Mouse (Mus musculus): ENCODE data around the gene Rbm47. TPM values are rescaled to one million over a fixed set of nuclear protein-coding genes. Genes with fewer than 3 reads are reported as not detected.

Gene Rbm47
- total RNA-seq, 2 experiments from 2014 or later: 1.5 to 5.4 TPM

- DNase-seq (ENCODE audit: low spot score in 2 of 2): no peak
Measured at GRCm38 (mm10) chr5:66166193-66166629, 6.7 kb downstream of the Rbm47 start.

GRCm38 (mm10) chr5:66165748-66166147 is 7.2 kb downstream of the Rbm47 start:
- DNase-seq (ENCODE audit: low spot score in 2 of 2): no peak

DNA sequence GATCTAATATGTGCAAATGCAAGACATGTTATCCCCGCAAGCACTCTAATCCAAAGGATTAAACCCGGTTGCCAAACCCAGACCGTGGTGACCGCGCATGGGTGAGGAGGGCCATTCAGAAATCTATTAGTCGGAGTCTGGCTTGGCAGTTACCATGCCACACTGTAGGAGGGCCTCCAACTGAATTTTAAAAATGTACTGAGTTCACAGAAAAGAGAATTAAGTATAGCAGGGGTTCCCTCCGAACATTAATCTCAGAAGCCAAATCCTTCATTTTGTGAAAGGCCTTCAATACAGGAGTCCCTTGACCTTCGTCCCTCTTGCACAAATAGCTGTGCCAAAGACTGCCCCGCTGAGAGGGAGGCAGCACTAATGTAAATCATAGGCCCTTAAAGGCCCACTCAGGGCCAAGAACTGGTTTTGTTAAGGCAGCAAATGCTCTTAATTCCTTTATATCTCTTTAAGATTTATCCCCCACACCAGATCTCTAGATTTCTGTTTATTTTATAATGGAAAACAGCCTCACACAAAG is 16.4 kb downstream of the Rbm47 start:
- no peak for DNase-seq (ENCODE audit: low spot score in 2 of 2)

GRCm38 (mm10) chr5:66154616-66155015 is 18.3 kb downstream of the Rbm47 start:
- DNase-seq (ENCODE audit: low spot score in 2 of 2): no peak

DNA sequence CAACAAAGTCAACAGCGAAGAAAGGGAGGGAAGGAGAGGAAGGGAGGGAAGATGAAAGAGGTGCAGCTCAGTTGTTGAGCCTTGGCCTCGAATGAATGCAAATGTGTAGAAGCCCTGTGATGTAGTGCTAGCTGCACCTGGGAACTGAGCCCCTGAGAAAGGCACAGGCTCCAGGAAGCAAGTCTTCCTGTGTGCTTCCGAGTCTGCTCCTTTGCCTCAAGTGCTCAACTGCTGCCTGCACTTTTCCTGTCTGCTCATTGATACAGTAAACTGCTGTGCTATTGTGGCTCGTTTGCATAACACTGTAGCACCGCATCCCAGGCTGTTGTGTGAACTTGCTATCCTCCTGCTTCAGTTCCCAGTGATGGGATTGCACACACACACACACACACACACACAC is 19.4 kb downstream of the Rbm47 start:
- no peak for DNase-seq (ENCODE audit: low spot score in 2 of 2)

DNA sequence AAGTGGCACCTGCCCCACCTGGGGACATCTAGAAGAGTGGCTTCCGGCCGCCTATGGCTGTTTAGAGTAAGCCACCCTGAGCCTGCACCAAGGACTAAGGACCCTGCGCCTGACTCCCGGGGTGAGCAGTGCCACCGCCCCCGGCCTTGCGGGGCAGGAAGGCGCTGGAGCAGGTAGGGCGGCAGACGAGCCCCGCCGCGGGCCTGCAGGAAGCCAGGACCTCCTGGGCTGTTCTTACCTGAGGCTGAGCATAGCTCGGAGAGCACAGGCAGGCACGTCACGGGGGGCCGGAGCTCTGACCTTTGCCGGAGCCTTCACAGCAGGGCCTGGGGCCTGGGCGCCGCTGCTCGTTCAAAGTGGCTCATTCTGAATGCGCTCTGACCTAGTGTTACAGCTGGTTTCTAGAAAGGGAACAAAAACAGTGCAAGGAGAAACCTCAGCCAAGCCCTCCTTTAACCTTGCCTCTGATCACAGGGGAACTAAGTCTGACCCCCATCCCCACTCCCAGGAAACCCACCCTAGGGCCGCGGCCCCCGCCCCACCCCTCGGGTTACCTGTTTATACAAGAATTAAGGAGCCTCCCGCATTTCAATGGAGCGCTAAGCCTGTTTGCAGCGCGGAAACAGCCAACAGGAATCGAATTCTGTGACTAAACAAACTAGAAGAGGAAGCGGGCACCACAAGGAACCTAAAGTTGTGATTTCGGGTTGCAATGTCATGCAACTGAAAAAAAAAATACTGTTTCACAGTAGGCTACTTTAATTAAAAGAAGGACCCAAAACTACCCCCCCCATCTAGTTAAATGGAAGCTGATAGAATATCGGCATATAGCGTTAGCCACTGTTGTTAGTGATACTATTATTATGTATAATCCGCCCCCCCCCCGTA is 21.4 kb downstream of the Rbm47 start:
- DNase-seq (ENCODE audit: low spot score in 2 of 2): no peak

- DNase-seq (ENCODE audit: low spot score in 2 of 2): no peak
Measured at GRCm38 (mm10) chr5:66150706-66151300, 22.1 kb downstream of the Rbm47 start.

DNA sequence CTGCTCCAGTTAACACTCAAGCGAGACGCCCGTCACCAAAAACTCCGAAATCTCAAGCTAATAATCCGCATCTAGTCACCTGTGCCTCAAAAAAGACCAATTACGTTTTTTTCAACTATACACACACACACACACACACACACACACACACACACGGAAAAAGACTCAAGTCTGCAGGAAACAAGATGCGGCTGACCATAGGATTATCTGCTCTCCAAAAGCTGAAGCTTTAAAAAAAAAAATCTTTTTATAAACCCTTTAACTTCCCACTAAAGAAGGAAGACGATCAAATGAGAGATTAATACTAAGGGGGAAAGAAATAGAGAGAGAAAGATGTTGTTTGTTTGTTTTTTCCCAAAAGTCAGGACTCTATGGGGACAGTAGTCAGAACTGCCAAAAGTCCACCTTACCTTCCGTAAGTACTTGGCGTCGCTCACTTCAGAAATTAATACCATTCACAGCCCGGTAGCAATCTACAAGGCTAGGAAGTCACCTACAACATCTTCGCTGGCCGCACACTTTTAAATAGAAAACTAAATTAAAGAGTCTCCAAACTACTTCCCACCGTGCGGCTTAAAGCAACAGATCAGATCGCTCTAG is 22.7 kb downstream of the Rbm47 start:
- DNase-seq (ENCODE audit: low spot score in 2 of 2): no peak

GRCm38 (mm10) chr5:66149571-66149970 is 23.3 kb downstream of the Rbm47 start:
- no peak for DNase-seq (ENCODE audit: low spot score in 2 of 2)

DNA sequence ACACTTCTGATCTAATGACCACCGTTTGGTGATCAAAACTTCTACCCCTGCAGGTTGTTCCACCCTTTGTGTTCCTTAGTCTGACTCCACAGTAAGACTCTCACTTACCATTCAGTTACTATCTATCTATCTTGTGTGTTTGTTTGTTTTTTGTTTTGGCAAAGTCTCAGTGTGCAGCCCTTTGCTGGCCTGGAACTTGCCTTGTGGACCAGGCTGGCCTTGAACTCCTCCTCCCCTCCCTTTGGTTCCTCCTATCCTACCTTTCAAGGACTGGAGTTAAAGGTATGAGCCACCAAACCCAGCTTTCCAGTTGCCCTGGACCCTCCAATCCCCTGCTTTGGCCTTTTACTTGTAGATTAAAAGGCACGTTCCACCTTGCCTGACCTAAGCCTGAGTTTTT is 23.8 kb downstream of the Rbm47 start:
- no peak for DNase-seq (ENCODE audit: low spot score in 2 of 2)

GRCm38 (mm10) chr5:66147313-66147712 is 25.6 kb downstream of the Rbm47 start:
- DNase-seq (ENCODE audit: low spot score in 2 of 2): no peak

DNA sequence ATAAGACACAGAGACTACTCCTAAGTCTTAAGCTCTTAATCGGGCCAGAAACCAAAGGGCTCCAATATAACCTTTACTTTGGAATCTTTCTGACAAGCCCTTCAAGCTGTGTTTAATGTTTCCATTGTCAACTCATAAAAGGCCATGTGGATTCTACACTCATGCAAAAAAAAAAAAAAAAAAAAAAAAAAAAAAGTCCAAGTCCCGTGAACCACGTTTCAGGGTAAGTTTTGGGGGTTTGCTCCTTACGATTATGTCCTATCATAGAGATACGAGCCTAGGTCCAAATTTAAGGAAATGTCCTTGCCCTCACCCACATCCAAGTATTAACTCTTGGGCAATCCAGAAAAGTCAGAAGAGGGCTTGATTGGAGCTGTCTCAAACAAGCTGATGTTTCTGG is 27.3 kb downstream of the Rbm47 start:
- no peak for DNase-seq (ENCODE audit: low spot score in 2 of 2)

GRCm38 (mm10) chr5:66143093-66144032 is 29.6 kb downstream of the Rbm47 start:
- no peak for DNase-seq (ENCODE audit: low spot score in 2 of 2)

DNA sequence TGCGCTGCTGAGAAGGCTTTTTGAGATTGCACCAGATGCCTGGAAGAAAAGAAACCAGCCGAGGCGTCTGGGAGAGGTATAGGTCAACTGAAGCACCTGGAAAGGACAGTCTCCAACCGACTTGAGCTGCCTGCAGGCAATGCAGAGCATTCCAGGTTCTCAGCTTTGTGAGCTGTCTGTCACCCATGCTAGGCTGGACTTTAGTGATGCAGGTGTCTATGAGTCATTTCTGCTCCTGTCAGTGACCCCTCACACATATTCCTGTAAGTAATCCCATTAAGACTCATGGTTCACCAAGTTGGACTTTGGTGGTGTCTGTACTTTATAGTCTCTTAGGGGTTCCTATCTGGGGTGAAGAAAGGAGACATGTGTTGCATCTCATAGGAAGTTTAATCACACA is 31.4 kb downstream of the Rbm47 start:
- no peak for DNase-seq (ENCODE audit: low spot score in 2 of 2)

GRCm38 (mm10) chr5:66139634-66140295 is 33.2 kb downstream of the Rbm47 start:
- DNase-seq (ENCODE audit: low spot score in 2 of 2): no peak

DNA sequence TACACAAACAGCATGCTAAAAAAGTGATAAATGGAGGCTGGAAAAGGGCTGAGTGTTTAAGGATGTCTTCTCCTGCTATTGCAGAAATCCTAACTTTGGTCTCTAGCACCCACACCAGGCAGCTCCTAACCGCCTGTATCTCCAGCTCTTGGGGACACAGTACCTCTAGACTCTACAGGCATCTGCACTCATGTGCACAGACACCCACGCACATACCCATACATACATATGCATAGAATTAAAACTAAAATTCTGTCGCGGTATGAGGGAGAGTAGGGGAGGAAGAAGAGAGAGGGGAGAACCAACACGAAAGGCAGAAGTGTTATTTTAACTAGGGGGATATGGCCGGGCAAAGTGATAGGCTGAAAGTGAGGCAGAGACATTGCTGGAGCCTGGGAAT is 33.7 kb downstream of the Rbm47 start:
- no peak for DNase-seq (ENCODE audit: low spot score in 2 of 2)

GRCm38 (mm10) chr5:66138597-66138996 is 34.3 kb downstream of the Rbm47 start:
- DNase-seq (ENCODE audit: low spot score in 2 of 2): no peak

- no peak for DNase-seq (ENCODE audit: low spot score in 2 of 2)
Measured at GRCm38 (mm10) chr5:66137250-66137649, 35.7 kb downstream of the Rbm47 start.

DNA sequence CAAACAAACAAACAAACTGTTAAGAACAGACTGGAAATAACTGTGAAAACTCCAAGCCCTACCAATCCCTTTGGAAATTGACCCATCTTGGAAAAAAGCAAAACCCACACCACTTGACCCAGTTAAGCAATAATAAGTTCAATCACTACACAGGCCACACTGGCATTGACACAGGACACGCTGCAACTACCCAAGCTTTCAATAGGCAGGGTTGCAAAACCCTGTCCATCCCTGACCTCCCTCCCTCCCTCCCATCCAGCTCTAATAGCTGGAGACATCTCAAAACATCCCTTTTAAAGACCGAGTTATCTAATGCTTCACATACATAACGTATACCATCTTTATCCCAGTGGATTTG is 37.1 kb downstream of the Rbm47 start:
- no peak for DNase-seq (ENCODE audit: low spot score in 2 of 2)

DNA sequence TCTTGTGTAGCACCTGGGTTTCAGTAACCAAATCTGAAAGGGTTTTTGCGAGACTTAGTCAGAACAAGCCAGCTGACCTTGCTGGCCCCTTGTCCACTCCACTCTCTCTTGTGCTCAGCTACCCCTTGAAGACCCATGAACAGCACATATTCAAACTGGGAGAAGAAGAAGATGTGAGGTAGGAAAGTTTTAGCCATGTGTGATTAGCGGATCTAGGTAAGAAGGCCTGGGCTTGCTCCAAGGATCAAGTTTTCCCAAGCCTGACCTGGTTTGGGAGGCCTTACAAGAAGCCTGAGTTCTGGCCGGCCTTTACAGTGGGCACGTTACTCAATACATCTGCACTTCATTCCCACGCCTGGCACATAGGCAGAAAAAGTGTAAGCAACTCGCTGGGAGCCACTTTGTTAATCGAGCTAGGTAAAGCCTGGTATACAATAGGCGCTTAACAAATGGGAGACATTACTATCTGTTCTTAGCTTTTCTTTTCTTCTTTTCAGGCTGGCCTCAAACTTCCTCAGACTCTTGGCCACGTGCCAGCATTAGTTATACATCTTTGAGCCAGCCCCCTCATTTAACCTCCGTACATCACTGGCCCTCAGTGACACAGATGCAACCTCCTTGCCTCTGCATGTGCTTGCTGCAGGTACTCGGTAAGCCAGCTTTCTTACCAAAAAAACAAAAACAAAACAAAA is 37.6 kb downstream of the Rbm47 start:
- no peak for DNase-seq (ENCODE audit: low spot score in 2 of 2)
